Mouse (Mus musculus): Measurements from ENCODE around the gene Car4. TPM values are rescaled to one million over a fixed set of nuclear protein-coding genes. Genes with fewer than 3 reads are reported as not detected.

Gene Car4
- polyA plus RNA-seq, 2 experiments: 0.20 TPM; not detected in 1

DNA sequence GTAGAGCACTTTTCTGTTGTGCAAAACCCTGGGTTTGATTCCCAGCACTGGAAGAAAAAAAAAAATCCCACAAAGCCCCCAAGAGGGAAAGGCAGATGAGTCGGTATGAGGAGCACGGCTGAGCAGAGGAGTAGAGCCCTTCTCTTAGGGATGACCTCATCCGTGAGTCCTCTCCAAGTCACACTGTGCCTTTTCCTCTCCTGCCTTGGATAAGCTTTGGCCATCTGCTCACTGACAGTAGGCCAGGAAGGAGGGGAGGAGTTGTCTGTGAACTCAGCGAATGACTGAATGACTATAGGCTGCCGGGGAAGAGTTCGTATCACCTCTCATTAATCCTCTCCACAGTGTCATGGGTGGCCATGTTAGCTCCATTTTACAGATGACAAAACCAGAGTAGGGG is 3.2 kb downstream of the Car4 start:
- ATAC-seq (ENCODE audit: low FRiP score, low read depth) (no peak), DNase-seq (ENCODE audit: low spot score) (no peak)
- H3K4me1 ChIP-seq (ENCODE audit: control insufficient read depth, insufficient read depth, low read length): 0 out of 2 replicates have a peak, but pooled peaks cover 8% of the 10 kb centered on the region
- 74% methylated on average over 6 of the region's 6 CpGs for WGBS
- H3K27ac ChIP-seq (replicated peaks; ENCODE audit: low read depth, low read length): no peak overlapping the region
- no peaks in the 10 kb centered on the region for H3K9me3 ChIP-seq (ENCODE audit: control insufficient read depth, low read length)
- no peak overlapping the region for H3K4me3 ChIP-seq (replicated peaks; ENCODE audit: low read length)
- no peaks in the 10 kb centered on the region for H3K36me3 ChIP-seq (ENCODE audit: control insufficient read depth, insufficient read depth, low read length)
- H3K9ac ChIP-seq (ENCODE audit: low read depth, low read length, severe bottlenecking): no peak overlapping the region
- no peak for TF ChIP-seq POLR2A (IDR thresholded peaks at IDR 0.05; ENCODE audit: borderline replicate concordance, extremely low read depth, insufficient read depth, insufficient read length)
- no peak overlapping the region for H3K4me2 ChIP-seq (replicated peaks; ENCODE audit: low read depth, low read length, severe bottlenecking)
- H3K27me3 ChIP-seq (ENCODE audit: control insufficient read depth, insufficient read depth, low read length): peaks cover 40% of the 10 kb centered on the region

- TF ChIP-seq POLR2A (IDR thresholded peaks at IDR 0.05; ENCODE audit: borderline replicate concordance, extremely low read depth, insufficient read depth, insufficient read length): no peak
- no peak overlapping the region for H3K9ac ChIP-seq (ENCODE audit: low read depth, low read length, severe bottlenecking)
- H3K27me3 ChIP-seq (ENCODE audit: control insufficient read depth, insufficient read depth, low read length): peaks cover 35% of the 10 kb centered on the region
- no peaks in the 10 kb centered on the region for H3K9me3 ChIP-seq (ENCODE audit: control insufficient read depth, low read length)
- no peaks in the 10 kb centered on the region for H3K36me3 ChIP-seq (ENCODE audit: control insufficient read depth, insufficient read depth, low read length)
- 92% methylated on average over 4 of the region's 4 CpGs for WGBS
- ATAC-seq (ENCODE audit: low FRiP score, low read depth): no peak
- 0 out of 2 replicates have a peak, but pooled peaks cover 8% of the 10 kb centered on the region for H3K4me1 ChIP-seq (ENCODE audit: control insufficient read depth, insufficient read depth, low read length)
- no peak overlapping the region for H3K4me2 ChIP-seq (replicated peaks; ENCODE audit: low read depth, low read length, severe bottlenecking)
- no peak for DNase-seq (ENCODE audit: low spot score)
- no peak overlapping the region for H3K27ac ChIP-seq (replicated peaks; ENCODE audit: low read depth, low read length)
- no peak overlapping the region for H3K4me3 ChIP-seq (replicated peaks; ENCODE audit: low read length)
Observed at GRCm38 (mm10) chr11:84961571-84961970, 4.0 kb downstream of the Car4 start.

- Histone ChIP-seq H3K4me3 (replicated peaks; ENCODE audit: low read length) (no peak overlapping the region), H3K9ac (ENCODE audit: low read depth, low read length, severe bottlenecking) (no peak overlapping the region), H3K4me2 (replicated peaks; ENCODE audit: low read depth, low read length, severe bottlenecking) (no peak overlapping the region), H3K36me3 (ENCODE audit: control insufficient read depth, insufficient read depth, low read length) (no peaks in the 10 kb centered on the region), H3K27me3 (ENCODE audit: control insufficient read depth, insufficient read depth, low read length) (peaks cover 25% of the 10 kb centered on the region), H3K4me1 (ENCODE audit: control insufficient read depth, insufficient read depth, low read length) (0 out of 2 replicates have a peak, but pooled peaks cover 8% of the 10 kb centered on the region), H3K9me3 (ENCODE audit: control insufficient read depth, low read length) (no peaks in the 10 kb centered on the region), H3K27ac (replicated peaks; ENCODE audit: low read depth, low read length) (no peak overlapping the region)
- WGBS: 86% methylated on average over 4 of the region's 4 CpGs
- DNase-seq (ENCODE audit: low spot score): no peak
- no peak for TF ChIP-seq POLR2A (IDR thresholded peaks at IDR 0.05; ENCODE audit: borderline replicate concordance, extremely low read depth, insufficient read depth, insufficient read length)
- ATAC-seq (ENCODE audit: low FRiP score, low read depth): no peak
Observed at GRCm38 (mm10) chr11:84962536-84962935, 5.0 kb downstream of the Car4 start.

DNA sequence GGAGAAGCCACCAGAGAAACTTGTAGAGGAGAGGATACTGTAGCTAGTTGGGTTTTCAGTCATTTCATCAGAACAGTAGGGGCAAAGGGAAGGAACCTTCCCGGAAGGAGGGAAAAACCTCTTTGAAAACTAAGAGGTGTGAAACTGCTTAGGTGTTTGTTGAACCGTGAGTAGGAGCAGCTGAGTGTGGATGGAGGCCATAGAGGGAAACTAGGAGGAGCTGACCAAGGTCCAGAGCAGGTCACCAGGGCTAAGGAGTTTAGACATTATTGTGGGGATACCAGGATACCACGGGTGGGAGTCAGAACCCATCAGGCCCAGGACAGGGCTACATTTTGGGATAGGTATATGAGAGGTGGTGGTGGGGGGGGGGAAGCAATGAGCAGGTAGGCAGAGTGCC is 6.0 kb downstream of the Car4 start:
- no peaks in the 10 kb centered on the region for H3K9me3 ChIP-seq (ENCODE audit: control insufficient read depth, low read length)
- peaks cover 15% of the 10 kb centered on the region for H3K27me3 ChIP-seq (ENCODE audit: control insufficient read depth, insufficient read depth, low read length)
- TF ChIP-seq POLR2A (IDR thresholded peaks at IDR 0.05; ENCODE audit: borderline replicate concordance, extremely low read depth, insufficient read depth, insufficient read length): no peak
- DNase-seq (ENCODE audit: low spot score) (no peak), ATAC-seq (ENCODE audit: low FRiP score, low read depth) (no peak)
- H3K27ac ChIP-seq (replicated peaks; ENCODE audit: low read depth, low read length): no peak overlapping the region
- no peaks in the 10 kb centered on the region for H3K36me3 ChIP-seq (ENCODE audit: control insufficient read depth, insufficient read depth, low read length)
- 69% methylated on average over 3 of the region's 3 CpGs for WGBS
- no peak overlapping the region for H3K9ac ChIP-seq (ENCODE audit: low read depth, low read length, severe bottlenecking)
- H3K4me3 ChIP-seq (replicated peaks; ENCODE audit: low read length): no peak overlapping the region
- no peak overlapping the region for H3K4me2 ChIP-seq (replicated peaks; ENCODE audit: low read depth, low read length, severe bottlenecking)
- 0 out of 2 replicates have a peak, but pooled peaks cover 3% of the 10 kb centered on the region for H3K4me1 ChIP-seq (ENCODE audit: control insufficient read depth, insufficient read depth, low read length)

GRCm38 (mm10) chr11:84966696-84967095 is 9.1 kb downstream of the Car4 start:
- ATAC-seq (ENCODE audit: low FRiP score, low read depth) (no peak), DNase-seq (ENCODE audit: low spot score) (no peak)
- no peaks in the 10 kb centered on the region for H3K27me3 ChIP-seq (ENCODE audit: control insufficient read depth, insufficient read depth, low read length)
- WGBS: 76% methylated on average over 4 of the region's 4 CpGs
- no peaks in the 10 kb centered on the region for H3K4me1 ChIP-seq (ENCODE audit: control insufficient read depth, insufficient read depth, low read length)
- no peak overlapping the region for H3K9ac ChIP-seq (ENCODE audit: low read depth, low read length, severe bottlenecking)
- H3K9me3 ChIP-seq (ENCODE audit: control insufficient read depth, low read length): no peaks in the 10 kb centered on the region
- no peak overlapping the region for H3K4me3 ChIP-seq (replicated peaks; ENCODE audit: low read length)
- no peak overlapping the region for H3K4me2 ChIP-seq (replicated peaks; ENCODE audit: low read depth, low read length, severe bottlenecking)
- no peaks in the 10 kb centered on the region for H3K36me3 ChIP-seq (ENCODE audit: control insufficient read depth, insufficient read depth, low read length)
- H3K27ac ChIP-seq (replicated peaks; ENCODE audit: low read depth, low read length): no peak overlapping the region
- no peak for TF ChIP-seq POLR2A (IDR thresholded peaks at IDR 0.05; ENCODE audit: borderline replicate concordance, extremely low read depth, insufficient read depth, insufficient read length)

GRCm38 (mm10) chr11:84967113-84967512 is 9.5 kb downstream of the Car4 start:
- DNase-seq (ENCODE audit: low spot score): no peak
- H3K4me3 ChIP-seq (replicated peaks; ENCODE audit: low read length): no peak overlapping the region
- TF ChIP-seq POLR2A (IDR thresholded peaks at IDR 0.05; ENCODE audit: borderline replicate concordance, extremely low read depth, insufficient read depth, insufficient read length): no peak
- H3K36me3 ChIP-seq (ENCODE audit: control insufficient read depth, insufficient read depth, low read length): no peaks in the 10 kb centered on the region
- H3K27me3 ChIP-seq (ENCODE audit: control insufficient read depth, insufficient read depth, low read length): no peaks in the 10 kb centered on the region
- no peak overlapping the region for H3K4me2 ChIP-seq (replicated peaks; ENCODE audit: low read depth, low read length, severe bottlenecking)
- ATAC-seq (ENCODE audit: low FRiP score, low read depth): 0 out of 2 replicates have a peak, but pooled peaks have one; percentile 30
- H3K9ac ChIP-seq (ENCODE audit: low read depth, low read length, severe bottlenecking): no peak overlapping the region
- H3K27ac ChIP-seq (replicated peaks; ENCODE audit: low read depth, low read length): no peak overlapping the region
- no peaks in the 10 kb centered on the region for H3K4me1 ChIP-seq (ENCODE audit: control insufficient read depth, insufficient read depth, low read length)
- WGBS: 14% methylated on average over 5 of the region's 5 CpGs
- no peaks in the 10 kb centered on the region for H3K9me3 ChIP-seq (ENCODE audit: control insufficient read depth, low read length)

Measured in limb, embryonic 14.5 days (tissue).